Mouse (Mus musculus) kidney, postnatal 10 days (tissue): ENCODE data around the gene Dhx34.
"Not testable (repeated sequence)": the region's sequence is repeated elsewhere in the genome, so short reads cannot be mapped to it uniquely, and the experiment has no call there.

Experiments used
- DNase-seq: peaks from one replicate; pipeline ENCODE4 v3.0.0; 2021; ENCODE audit warnings: mixed read lengths

Gene Dhx34

DNA sequence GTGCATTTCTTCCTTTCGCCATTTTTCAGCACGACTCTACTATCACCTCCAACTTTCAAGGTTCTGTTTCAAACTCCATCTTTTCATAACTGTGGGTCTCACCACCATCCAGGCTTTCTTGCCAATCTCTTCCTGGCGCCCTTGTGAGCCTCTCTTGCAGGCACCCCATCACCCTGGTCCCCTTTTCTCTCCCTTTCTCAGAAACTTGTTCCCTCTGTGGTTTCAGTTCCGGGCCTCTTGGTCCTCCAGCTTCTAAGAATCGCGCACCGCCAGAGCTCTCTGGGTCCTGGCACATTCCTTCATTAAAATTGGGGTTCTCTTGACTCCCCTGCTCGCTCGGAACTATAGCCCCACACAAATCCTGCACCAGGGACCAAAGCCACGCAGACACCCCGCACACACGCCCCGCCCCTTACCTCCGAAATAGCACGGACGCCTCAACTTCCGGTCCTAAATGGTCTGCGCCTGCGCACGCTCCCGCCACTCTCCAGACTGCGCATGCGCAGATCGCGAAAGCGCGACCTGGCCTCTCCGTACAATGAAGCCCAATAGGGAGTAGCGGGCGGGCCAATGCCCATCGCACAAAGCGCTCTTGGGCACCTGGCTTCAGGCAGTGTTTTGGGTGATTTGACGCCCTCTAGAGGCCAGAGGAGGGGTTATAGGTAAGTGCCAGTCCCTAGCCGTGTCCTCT, at the start of gene Dhx34:
Gene Dhx34 (minus strand): TSS at position 456 of the 691 bp plus-strand sequence.
- DNase-seq, result peak; percentile 96

DNA sequence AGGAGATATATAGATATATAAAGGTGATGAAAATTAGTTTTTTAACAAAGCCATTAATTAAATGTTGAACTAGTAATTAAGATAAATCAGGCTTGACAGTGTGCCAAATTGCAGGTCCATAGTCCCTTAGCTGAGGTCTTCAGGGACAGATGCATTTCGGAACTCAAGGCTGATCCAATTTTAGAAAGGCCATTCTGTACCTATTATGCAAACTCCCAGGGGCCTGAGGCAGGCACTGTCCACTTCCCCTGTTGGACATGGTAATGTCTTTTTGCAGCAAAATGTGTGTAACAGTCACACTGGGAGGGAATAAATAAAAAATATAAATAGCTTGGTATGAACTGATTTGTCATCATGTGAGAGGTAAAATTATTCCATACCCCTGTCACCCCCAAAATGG, 49.3 kb upstream of the Dhx34 start:
- no peak for DNase-seq

DNA sequence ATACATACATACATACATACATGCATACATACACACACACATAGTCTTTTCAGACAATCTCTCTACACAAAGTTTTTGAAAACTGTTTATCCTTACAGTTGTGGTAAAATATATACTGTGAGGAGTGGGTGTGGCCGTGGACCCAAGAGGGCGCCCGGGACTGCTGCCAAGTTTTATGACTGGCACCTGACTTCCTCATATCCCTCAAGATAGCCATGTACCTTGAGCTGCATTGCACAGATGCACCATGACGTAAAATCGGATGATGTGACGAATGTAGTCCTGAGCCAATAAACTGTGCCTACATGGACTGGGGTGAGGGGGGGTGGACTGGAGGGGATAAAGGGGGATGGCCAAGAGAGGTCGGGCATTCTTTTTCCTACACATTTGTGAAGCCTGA, 44.8 kb upstream of the Dhx34 start:
- not testable (repeated sequence) for DNase-seq

DNA sequence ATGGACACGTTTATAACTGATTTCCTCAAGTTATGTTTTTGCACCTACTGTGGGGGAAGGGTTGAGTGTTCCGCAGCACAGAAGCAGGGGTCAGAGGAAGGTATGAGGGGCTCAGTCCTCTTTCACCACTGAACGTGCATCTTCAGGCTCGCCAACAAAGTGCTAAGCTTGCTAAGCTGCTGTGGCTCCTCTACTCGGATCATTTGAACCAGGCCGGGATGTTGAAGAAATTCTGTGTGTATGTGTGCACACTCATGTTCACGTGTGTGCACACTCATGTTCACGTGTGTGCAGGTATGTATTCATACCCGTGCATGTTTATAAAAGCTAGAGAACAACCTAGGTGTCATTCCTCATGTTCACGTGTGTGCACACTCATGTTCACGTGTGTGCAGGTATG, 44.0 kb upstream of the Dhx34 start:
- no peak for DNase-seq

DNA sequence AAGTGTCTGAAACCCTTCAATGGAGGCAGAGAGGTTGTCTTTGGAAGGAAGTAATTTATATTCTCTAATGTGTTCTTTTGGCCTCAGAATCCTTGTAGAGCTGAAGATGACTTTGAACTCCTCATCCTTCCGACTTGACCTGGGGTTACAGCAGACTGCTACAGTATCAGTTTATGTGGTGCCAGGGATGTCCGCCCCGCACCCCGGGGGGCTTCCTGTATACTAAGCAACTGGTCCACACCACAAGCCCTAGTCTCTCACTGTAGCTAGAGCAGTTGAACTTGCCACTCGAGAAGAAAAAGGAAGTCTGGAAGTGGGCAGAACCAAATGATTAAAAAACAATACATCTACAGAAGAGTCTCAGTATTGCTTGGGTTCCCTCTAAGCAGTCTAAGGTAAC, 42.0 kb upstream of the Dhx34 start:
- DNase-seq, result no peak

DNA sequence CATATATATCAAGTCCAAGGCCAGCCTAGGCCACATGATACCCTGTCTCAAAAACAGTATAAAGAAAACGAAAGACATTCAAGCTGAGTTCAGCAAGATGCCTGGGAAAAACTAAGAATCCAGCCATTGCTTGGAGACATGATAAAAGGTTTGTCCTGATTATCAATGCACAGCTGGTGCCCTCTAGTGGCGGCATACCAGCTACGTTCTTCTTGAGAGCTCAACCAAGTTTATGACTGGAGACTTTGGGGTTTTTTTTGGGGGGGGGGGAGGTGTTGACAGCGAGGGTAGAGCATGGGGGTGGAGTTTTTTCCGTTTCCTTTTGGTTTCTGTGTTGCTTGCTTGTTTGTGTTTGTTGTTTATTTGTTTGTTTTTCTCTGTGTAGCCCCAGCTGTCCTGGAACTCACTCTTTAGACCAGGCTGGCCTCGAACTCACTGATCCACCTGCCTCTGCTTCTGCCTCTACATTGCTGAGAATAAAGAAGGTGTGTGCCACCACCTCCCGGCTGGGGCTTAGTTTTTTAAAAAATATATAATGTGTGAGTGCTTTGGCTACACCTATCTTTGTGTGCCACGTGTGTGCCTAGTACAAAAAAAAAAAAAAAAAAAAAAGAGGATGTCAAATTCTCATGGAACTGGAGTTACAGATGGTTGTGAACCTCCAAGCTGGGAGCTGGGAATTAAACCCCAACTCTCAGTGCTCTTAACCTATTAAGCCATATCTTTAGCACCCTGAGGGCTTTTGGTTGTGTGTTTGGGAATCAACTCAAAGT, 41.4 kb upstream of the Dhx34 start:
- peak; percentile 92 for DNase-seq

DNA sequence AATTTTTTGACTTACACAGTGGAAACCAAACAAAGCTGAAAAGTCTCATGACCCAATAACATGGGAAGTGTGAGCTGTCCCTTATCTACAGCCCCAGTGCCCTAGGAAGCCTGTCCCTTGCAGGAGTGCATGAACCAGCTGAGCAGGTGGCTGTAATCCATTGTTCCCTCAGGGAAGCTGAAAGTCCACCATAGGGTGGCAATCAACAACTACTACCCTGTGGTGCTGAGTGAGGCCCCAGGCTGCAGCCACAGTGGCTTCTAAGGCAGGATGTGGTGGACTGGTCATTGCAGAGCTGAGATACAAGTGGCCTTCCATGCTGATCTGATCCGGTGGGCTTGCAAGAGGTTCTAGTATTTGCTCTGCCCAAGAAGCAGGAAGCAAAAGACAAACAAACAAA, 39.3 kb upstream of the Dhx34 start:
- no peak for DNase-seq

DNA sequence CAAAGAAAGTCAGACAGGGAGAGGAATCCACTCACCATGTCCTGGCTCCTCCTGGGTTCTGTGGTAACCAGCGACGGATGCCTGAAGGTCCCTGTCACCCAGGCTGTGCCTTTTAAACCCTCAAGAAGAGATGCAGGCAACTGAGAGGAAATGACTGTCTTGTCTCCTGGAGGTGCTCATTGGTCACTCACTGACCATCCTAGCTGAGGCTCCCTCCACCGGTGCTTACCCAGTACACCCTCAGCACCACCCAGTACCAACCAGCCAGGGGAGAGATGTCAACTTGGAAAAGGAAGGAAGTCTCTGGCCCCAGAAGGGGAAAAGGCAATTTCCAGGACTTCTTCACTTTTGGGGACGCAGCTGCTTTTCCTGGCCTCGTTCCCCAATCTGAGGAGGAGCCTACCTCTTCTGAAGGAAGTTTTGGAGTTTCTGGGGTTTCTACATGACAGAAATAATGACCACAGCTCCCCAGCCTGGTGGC, 37.3 kb upstream of the Dhx34 start, which contains the start of gene C5ar1:
Gene C5ar1 (minus strand): TSS at position 431 of the 481 bp plus-strand sequence.
- DNase-seq, result no peak

DNA sequence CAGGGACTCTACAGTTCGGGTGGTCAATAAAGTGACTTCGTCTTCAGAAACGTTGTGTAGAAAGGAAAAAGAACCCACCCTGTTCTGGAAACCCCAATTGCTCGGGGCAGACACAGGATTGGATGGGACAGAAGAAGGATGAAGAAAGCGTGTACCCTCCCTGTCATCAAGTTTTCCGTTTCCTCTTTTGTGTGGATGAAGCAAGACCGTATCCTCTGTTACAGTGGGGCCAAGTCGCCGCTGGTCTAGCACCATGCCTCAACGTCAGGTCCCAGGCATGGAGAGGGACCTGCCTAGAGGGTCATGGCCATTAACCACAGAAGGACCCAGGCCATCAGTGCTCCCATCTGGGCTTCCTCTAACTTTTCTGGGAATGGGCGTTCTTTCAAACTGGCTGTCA, 36.0 kb upstream of the Dhx34 start:
- no peak for DNase-seq

DNA sequence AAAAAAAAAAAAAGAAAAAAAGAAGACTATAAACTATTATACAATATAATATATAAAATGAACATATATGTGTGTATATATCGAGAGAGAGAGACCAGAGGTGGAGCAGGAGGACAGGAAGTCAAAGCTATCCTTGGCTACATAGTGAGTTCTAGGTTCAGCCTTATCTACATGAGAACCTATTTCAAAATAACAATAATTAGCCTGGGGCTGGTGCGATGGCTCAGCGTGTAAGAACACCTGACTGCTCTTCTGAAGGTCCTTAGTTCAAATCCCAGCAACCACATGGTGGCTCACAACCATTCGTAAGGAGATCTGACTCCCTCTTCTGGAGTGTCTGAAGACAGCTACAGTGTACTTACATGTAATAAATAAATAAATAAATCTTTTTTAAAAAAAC, 34.1 kb upstream of the Dhx34 start:
- DNase-seq, result not testable (repeated sequence)

DNA sequence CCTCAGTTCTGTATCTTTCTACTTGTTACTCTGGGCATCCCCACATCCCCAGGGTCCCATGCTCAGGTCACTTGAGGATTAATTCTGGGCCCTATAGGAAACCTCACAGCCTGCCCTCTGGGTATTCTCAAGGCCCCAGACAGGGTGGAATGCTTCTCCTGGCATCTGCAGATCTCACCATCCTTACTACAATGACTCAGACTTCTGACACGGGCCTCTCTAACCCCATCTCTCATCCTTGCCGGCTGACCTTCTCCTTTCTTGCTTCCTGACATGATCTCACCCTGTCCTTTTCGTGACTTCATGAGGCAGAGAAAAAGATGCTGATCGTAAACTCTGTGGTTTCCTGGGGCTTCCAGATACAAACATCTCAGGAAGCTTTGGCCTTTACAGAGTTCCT, 32.4 kb upstream of the Dhx34 start:
- no peak for DNase-seq

DNA sequence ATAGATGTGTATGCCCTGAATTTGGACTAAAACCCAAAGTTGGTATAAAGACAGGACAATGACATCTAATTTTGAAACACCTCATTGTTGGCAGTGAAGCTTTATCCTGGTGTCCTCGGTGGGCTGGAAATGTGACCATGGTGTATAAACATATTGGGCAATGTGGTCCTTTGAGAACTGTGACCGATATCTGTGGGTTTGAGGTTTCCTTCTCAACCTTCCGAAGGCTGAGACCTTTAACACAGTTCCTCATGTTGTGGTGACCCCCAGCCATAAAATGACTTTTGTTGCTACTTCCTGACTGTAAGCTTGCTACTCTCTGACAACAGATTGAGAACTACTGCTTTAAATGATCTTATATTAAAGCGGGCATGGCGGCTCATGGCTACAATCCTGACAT, 28.9 kb upstream of the Dhx34 start:
- no peak for DNase-seq

DNA sequence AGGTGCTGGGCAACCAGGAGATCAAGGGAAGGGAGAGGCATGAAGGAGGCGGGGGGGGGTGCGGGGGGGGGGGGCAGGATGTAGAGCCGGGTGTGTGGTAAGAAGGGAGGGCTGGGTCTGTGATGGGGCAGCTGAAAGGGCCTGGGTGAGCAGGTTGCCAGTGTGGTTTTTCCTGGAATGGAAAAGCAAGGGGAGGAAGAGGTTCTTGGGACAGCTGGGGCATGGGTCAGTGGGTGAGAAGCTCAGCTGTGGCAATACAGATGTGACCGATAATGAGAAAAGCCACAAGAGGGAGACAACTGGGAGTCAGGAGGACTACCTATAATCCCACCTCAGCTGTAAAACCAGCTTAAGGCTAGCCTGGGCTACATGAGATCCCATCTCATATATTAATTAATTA, 24.1 kb upstream of the Dhx34 start:
- DNase-seq, result no peak

DNA sequence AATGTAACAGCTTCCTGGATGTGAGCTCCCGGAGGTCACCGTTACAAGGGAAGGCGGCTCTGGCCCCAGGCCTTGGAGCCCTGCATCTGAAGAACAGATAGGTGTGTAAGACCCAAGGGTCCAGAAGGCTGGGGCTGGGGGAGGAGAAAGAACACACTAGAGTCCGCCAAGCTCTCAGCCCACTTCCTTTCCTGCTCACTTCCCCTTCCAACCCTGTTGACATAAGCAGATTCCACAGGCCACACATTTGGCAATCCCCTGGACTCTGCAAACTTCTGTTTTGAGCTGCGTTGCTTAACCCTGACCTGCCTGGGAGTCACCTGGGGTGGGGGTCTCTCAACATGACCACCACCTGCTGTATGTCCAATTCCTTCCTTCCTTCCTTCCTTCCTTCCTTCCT, 22.2 kb upstream of the Dhx34 start, which contains the start of gene C5ar2:
Gene C5ar2 (minus strand): TSS at position 88 of the 400 bp plus-strand sequence.
- no peak for DNase-seq

DNA sequence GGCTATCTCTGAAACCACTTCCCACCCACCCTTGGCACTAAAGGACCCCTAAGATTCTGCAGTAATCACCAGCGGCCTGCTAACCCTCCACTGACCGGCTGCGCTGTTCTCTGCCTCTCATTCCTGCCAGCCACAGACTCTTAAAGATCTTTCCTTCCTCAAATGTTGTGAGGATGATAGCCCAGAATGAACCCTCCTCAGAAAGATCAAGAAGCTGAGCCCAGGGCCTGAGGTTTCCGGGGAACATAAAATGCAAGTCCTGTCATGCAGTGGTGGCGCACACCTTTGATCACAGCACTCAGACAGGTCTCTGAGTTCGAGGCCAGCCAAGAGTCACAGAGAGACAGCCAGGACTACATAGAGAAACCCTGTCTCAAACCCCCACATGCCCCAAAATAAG, 20.4 kb upstream of the Dhx34 start:
- no peak for DNase-seq

DNA sequence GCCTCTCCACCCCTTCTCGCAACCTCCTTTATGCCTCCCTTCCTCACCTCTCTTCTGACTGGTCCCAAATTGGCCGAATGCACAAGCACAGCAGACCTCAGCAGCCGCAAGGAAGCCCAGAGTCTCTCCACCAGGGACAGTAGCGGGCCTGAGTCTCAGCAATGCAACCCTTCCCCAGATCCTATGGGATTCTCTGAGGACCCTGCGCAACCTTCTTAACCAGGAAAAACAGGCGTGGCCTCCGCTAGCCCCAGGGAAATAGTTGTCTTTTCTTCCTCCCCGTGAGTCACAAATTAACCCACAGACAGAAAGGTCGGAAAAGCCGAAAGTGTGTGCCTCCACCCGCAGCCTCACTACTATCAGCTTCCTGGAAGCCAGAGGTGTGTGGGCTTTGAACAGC, 19.9 kb upstream of the Dhx34 start:
- DNase-seq, result no peak

DNA sequence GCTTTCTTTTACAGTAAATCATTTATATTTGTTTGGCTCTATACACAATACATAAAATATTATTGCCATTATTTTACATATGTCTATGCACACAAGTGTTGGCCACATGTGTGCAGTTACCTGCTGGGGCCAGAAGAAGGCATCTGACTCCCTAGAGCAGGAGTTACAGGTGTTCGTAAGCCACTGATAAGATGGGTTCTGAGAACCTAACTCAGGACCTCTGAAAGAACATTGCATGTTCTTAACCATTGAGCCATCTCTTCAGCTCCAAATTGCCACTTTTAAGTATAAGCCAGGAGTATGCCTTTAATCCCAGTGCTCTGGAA, 19.1 kb upstream of the Dhx34 start:
- DNase-seq, result no peak

DNA sequence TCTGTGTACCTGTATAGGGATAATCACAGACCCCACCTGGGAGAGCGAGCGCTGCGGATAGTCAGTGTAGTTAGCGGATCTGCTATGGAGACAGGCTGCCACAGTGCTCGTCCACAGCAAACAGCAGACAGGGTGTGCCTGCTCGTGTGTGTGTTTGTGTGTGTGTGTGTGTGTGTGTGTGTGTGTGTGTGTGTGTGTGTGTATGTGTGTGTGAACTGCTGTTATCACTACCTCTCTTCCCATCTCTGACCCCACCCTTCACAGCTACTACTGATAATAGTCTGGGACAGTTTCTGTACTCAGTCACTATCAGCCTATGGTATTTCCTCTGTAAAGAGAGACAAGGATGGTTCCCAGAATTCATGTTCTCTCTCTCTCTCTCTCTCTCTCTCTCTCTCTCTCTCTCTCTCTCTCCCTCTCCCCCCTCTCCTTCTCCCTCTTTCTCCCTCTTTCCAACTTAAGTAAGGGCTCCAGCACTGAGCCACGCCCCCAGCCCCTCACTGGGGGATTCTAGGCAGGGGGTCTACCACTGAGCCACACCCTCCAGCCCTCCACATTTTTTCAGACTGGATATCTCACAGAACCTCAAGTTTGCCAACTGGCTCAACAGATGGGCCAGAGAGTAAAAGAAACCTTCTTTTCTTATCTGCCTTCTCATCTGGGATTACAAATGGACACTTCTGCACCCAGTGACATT, 18.6 kb upstream of the Dhx34 start:
- DNase-seq, result no peak

DNA sequence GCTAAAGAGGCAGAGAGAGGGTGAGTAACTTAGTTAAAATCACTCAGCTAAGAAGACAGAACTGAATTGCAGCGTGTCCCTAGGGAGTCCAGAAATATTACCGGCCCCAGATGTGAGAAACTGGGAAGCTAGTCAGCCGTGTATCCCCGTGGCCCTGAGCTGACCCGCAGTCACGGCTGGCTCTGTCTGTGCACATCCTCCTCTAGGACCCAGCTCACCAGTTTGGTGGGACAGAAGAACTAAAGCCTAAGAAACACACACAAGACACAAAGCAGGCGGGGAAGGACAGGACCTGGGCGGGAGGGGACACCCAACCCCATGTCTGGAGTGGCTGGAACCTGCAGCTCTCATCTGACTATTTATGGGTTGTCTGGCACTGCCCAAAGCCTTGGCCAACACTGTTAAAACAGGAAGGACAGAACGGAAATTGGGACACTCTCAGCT, 17.7 kb upstream of the Dhx34 start:
- no peak for DNase-seq

DNA sequence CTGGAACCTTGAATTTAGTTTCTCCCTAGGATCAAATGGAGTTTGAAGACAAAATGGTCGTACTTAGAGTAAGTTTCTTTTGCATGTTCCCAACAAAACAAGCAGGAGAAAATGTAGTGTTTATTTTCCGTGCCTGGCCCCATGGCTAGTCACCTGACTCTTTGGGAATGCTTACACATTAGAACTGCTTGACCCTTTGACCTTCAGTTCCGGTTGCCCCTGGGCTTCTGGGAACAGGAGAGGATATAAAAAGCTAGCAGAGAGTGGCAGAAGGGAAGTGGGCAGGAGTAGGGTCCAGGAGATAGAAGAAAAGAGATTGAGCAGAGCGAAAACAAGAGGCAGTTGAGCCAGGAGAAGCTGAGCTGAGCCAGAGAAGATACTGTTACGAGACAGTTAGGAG, 8.0 kb upstream of the Dhx34 start:
- peak; percentile 45 for DNase-seq

DNA sequence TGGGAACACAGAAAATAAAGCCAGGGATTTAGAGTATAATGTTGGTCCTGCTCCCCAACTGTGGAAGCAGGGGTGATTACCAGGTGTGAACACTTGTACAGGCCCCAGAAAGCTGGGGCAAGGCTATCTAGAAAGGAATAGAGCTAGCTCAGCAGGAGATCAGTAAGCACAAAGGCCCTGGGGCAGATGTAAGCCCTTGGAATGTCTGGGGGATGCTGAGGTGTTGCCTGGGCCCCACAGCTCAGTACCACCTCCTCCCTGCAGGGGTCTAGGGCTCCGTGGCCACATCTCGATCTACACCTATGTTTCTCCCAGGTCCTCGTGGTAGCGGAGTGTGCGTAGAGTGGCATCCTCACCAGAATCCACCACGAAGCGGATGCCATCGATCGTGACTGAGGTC, 7.9 kb downstream of the Dhx34 start:
- DNase-seq, result no peak

DNA sequence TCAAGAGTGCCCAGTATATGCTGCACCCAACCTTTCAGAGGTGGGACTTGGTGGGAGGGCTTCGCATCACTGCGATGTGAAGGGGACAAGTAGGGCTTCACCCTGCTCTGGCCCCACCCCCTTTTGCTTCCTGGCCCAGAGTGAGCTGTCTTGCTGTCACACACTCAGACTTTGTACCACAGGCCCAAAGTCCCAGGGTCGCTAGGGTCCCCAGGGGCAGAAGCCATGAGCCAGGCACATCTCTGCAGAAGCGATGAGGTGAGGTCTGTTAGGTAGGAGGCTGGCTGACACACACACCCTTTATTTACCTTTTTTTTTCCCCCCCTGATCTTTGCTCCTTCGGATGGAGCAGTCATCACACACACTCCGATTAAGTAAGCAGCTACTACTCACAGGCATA, 8.6 kb downstream of the Dhx34 start:
- no peak for DNase-seq

DNA sequence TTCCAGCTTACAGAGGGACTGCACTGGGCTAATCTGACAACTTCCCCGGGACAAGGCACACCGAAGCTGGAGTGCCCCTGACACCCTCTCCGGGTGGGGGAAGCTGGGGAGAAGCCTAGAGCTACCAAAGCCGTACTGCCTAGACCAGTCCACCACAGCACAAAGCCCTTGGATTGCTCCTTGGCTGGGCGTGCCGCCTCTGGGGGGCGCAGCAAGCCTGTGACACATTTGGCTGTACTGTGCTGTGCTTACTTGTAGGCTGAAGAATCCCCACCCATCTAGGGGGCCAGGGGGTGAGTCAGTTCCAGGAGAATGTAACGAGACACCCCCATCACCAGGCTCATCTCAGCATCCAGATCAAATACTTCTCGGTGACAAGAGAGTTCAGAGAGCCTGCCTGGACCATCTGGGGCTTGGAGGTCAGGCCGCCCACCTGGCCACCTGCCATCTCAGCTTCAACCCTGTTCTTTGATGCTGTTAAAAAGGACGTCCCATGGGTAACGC, 10.9 kb downstream of the Dhx34 start:
- no peak for DNase-seq
